Mouse (Mus musculus) midbrain, embryonic 11.5 days (tissue): Measurements from ENCODE around the gene Grip1. TPM values are rescaled to one million over a fixed set of nuclear protein-coding genes. Genes with fewer than 3 reads are reported as not detected.

Source experiments
- polyA plus RNA-seq: library from polyadenylated mRNA; unstranded; fragments of >200 nt; fragmentation: Nextera tagmentation; extraction: Ambion mirVana; gene quantifications from 2 replicates; pipeline ENCODE4 v1.2.1, GENCODE M21; 2014

Gene Grip1
- polyA plus RNA-seq, 1 experiment from 2014 or later: 8.5 TPM

Other genes starting within 250 kb of the Grip1 start
- 115 and 123 TPM in 2 replicates for gene Cand1, start 213.8 kb upstream of the Grip1 start, polyA plus RNA-seq